Mouse (Mus musculus): ENCODE measurements around the gene Asb6.

Gene Asb6

DNA sequence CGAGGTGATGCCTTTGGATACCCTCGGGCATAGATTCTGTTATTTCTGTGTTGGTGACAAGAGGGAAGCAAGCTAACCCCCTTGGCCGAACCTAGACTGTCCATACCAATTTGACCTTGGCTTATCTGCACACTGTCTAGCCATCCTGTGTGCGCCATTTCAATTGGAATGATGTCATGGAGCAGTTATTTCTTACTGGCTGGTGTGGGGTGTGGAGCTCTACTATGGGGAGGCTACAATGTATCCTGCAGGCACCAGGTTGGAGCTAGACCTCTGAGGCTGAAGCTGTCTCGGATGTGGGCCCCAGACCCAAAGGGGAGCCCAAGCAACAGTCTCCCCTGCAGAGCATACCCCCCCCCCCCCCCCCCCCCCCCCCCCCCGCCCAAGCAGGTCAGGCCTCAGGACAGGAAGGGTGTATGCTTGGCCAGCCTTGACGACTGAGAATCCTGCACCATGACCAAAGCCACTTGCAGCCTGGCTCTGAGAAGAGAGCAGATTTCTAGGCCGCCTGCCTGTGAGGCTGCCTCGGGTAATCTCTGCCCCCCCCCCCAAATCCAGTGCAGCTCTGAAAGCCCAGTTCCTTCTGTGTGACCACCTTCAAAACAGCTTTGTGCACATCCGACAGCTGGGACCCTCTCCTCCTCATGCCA, 4.4 kb upstream of the Asb6 start, which contains the start of gene Prrx2:
Gene Prrx2 (plus strand): TSS at position 600 of the 650 bp plus-strand sequence.
- no peak for DNase-seq (ENCODE audit: low spot score in 2 of 2)

DNA sequence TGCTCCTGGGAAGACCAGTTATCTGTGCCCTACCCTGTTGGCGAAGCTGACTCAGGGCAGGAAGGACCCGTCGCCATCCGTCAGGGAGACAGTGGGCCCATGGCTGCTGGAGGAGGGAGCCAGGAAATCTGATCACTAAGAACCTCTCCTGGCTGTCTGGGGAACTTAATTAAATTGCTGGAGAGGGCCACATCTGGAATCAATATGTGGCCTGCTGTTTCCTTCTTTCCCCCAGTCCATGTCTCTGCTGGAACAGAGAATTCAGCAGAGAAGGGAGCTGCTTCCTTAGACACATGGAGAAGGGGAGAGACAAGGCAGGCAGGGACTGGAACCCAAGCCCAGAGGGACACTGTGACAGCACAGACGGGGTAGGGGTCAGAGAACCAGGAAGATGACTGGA, 3.5 kb upstream of the Asb6 start:
- no peak for DNase-seq (ENCODE audit: low spot score in 2 of 2)

- no peak for DNase-seq (ENCODE audit: low spot score in 2 of 2)
Measured at GRCm38 (mm10) chr2:30829315-30829714, 818 bp downstream of the Asb6 start.

- peak; percentile 94 to 98 for DNase-seq (ENCODE audit: low spot score in 2 of 2)
Measured at GRCm38 (mm10) chr2:30827749-30828475, 2.2 kb downstream of the Asb6 start.

DNA sequence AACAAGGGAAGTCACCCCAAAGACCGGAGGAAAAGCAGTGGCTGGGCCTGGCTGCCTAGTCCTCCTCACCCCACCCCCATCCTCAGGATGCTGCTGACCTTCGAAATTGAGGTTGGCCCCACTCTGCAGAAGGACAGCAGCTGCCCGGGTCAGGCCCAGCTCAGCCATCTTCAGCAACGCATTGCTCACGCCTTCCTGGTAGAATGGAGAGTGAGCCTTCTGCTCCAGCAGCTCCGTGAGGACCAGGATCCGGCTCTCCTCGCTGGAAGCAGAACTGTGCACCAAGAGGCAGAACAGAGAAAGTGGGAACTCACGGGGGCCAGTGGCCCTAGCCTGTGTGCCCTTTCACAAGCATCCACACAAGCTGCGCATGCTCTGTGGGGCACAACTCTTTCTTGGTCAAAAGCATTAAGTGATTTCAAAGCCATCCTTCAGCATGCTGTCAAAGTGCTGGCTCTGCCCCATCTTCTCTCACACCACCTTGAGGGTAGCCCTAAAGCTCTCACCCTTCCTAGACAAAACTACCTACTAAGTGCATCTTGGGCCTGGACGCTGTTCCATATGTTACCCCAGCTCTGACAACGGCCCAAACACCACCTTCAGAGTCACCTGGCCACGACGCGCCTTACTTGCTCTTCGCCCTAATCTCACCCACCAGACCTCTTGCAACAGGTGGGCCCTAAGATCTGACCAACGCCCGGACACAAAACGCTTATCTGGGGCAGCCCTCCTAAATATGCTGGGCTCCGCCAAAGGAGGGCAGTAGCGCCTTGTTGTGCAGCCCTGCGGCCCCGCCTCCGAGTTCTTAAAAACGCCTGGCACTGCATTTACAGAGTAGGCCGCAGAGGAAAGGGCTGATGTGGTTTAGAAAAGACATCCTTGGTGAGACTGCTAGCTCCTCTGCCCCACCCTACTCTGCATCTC, 3.0 kb downstream of the Asb6 start:
- DNase-seq (ENCODE audit: low spot score in 2 of 2): peak; percentile 55 to 56

- no peak for DNase-seq (ENCODE audit: low spot score in 2 of 2)
Measured at GRCm38 (mm10) chr2:30823385-30824153, 6.6 kb downstream of the Asb6 start.

DNA sequence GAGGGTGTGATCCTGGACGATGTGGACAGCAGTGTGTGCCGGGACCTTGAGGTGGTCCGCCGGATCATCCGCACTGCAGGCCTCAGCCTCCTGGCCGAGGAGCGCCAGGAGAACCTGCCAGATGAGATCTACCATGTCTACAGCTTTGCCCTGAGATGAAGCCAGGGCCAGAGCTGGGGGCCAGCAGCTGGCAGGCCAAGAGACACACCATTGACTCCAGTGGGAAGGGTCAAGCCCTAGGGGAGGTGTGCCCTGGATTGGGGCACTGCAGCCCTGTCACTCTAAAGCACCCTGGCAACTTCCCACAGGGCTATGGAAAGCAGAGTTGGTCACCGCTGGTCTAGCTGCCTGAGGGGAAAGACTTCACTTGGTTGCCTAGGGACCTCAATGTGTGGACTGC, 7.7 kb downstream of the Asb6 start:
- DNase-seq (ENCODE audit: low spot score in 2 of 2): no peak

GRCm38 (mm10) chr2:30821073-30821472, 9.1 kb downstream of the Asb6 start:
- no peak for DNase-seq (ENCODE audit: low spot score in 2 of 2)

DNA sequence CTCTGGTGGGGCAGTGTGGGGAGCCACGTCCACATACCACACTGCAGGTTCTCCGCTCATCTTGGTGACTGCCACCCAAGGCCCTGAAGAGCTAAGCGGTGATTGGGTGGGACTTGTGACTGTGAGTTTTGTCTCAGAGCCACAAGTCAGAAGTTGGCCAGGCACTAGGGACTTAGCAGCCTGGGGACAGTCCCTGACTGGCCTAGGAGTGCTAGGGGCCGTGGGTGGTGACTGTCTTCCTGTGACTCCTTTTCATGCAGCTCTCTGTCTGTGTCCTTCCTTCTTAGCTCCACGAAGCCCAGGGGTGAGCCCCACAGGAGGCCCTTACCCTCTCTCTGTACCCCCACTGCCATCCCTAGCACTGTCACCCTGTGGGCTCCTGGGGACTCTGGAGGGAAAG, 10.3 kb downstream of the Asb6 start:
- DNase-seq (ENCODE audit: low spot score in 2 of 2): no peak

GRCm38 (mm10) chr2:30816383-30816782, 13.8 kb downstream of the Asb6 start:
- DNase-seq (ENCODE audit: low spot score in 2 of 2): no peak

GRCm38 (mm10) chr2:30810573-30810972, 19.6 kb downstream of the Asb6 start:
- DNase-seq (ENCODE audit: low spot score in 2 of 2): no peak

- no peak for DNase-seq (ENCODE audit: low spot score in 2 of 2)
Measured at GRCm38 (mm10) chr2:30809503-30809902, 20.6 kb downstream of the Asb6 start.

DNA sequence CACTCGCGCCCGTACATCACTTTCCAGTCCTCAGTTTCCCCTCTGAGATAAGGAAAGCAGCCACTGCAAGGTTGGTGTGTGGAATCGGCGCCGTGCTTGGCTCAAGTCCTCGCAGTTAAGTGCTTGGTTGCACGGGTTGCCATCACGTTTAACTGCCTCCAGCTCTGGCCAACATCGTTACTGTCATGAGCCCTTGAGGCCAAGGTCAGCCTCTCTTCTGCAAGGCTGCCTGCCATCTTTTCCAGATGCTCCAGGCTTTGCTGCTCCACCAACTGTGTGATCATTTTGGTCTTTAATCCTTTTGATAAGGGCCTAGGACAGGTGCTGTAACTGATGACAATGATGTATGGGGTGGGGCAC, 21.9 kb downstream of the Asb6 start:
- no peak for DNase-seq (ENCODE audit: low spot score in 2 of 2)

DNA sequence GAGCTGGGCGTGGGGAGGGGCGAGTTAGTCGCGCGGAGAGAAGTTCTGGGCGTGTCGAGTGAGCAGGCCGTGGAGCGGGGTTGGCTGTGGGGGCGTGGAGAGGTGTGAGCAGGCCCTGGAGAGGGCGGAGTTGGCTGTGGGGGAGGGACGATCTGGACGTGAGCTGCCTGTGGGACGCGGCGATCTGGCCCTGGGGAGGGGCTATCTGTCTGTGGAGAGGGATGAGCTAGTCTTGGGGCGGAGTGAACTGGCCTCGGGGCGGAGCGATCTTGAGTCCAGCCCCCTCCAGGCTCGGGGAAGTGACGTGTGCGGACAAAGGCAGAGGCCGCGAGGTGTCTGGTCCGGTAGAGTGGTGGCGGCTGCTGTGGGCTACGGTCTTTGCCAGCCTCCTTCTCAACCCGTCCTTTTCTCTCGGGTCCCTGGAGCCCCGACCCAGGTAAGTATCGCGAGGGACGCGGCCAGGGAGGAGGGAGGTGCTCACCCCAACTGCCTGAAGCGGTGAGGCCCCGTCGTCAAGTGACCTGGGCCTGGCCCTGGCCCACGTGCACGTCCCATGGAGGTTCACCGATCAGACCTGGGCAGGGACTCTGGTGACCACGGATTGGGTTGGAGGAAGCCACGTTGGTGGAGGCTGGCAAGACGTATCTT, 22.4 kb downstream of the Asb6 start, which contains the start of gene Ntmt1:
Gene Ntmt1 (plus strand): TSS at position 179 of the 648 bp plus-strand sequence.
- DNase-seq (ENCODE audit: low spot score in 2 of 2): peak; percentile 99

DNA sequence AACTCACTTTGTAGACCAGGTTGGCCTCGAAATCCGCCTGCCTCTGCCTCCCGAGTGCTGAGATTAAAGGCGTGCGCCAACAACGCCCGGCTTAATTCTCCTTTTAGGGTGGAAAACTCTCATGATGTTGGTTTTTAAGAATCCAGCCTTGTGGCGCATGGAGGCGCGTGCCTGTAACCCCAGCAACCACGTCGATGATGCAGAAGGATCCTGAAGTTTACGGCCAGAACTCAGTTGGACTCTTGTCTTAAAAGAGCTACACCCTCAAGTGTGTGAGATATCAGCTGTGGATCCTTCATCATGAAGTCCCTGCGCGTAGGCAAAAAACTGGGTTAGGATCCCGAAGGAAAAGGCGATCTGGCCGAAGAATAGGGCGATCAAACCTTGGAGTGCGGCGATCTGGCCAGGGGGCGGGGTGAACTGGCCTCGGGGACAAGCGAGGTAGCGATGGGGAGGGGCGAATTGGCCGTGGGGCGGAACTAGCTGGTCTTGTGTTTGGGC, 22.9 kb downstream of the Asb6 start:
- DNase-seq (ENCODE audit: low spot score in 2 of 2): no peak

DNA sequence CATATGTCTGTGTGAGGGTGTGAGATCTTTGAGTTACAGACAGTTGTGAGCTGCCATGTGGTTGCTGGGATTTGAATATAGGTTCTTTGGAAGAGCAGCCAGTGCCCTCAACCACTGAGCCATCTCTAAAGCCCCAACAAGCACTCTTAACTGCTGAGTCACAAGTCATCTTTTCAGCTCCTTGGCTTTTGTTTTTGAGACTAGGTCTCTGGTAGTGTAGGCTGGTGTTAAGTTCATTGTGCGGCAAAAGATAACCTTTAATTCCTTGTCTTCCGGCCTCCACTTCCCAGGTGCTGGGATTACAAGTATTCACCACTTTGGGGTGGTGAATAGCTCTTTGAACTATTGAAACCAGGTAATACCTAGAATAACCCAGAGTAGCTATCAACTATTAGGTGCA, 24.1 kb downstream of the Asb6 start:
- DNase-seq (ENCODE audit: low spot score in 2 of 2): no peak

GRCm38 (mm10) chr2:30803604-30804003, 26.5 kb downstream of the Asb6 start, which contains the start of gene 1700001O22Rik:
Gene 1700001O22Rik (minus strand): TSS chr2:30803661.
- no peak for DNase-seq (ENCODE audit: low spot score in 2 of 2)

- DNase-seq (ENCODE audit: low spot score in 2 of 2): peak; percentile 33 to 46
Measured at GRCm38 (mm10) chr2:30801067-30801852, 28.9 kb downstream of the Asb6 start.

DNA sequence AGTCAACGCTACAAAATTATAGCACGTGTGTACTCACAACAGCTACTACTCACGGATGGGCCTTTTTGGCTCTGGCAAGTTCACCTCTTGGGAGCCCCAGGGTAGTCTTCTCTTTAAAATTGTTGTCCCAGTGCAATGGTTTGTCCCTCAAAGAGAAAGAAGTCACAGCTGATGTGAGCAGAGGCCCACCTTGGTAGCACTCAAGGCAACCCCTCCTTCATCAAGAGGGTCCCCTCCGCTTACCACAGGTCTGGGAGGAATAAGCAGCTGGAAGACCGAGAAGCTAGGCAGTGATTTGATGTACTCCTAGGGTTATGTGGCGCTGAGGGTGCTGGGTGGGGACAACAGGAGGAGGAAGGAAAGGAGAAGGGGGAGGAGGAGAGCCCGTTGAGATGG, 29.5 kb downstream of the Asb6 start:
- DNase-seq (ENCODE audit: low spot score in 2 of 2): no peak

DNA sequence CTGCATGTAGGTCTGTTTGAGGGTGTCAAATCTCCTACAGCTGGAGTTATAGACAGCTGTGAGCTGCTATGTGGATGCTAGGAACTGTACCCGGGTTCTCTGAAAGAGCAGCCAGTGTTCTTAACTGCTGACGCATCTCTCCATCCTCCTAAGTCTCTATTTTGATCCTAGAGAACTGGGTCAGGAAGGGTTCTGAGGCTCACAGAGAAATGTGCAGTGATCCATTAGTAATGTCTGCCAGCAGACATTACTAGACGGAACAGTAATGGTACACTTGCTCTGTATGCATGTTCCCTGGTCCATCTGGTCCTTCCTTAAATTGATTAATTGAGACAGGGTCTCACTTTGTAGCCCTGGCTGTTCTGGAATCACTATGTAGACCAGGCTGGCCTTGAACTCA, 30.7 kb downstream of the Asb6 start:
- no peak for DNase-seq (ENCODE audit: low spot score in 2 of 2)

All from right cerebral cortex, adult 2 months (tissue).